Mouse (Mus musculus): ENCODE data around the gene Nop56. TPM values are rescaled to one million over a fixed set of nuclear protein-coding genes. Genes with fewer than 3 reads are reported as not detected.

Gene Nop56
- polyA plus RNA-seq (2014; fragmentation: Nextera tagmentation; extraction: Ambion mirVana), result 229 and 230 TPM in 2 replicates

GRCm38 (mm10) chr2:130274149-130274861 is at the start of gene Nop56:
Nop56 (plus strand) TSS chr2:130274430.
- 0% methylated on average over 40 of the region's 68 CpGs for WGBS
- Histone ChIP-seq H3K27ac (replicated peaks; ENCODE audit: low read depth, low read length) (peak within 1 kb of the TSS; percentile 92), H3K4me1 (ENCODE audit: control insufficient read depth, insufficient read depth, low read length) (peaks cover 9% of the 10 kb centered on the region; the same call in 1 of the 2 replicates), H3K27me3 (replicated peaks; ENCODE audit: control insufficient read depth, insufficient read depth, low read length) (no peaks in the 10 kb centered on the region), H3K4me2 (ENCODE audit: low read depth, low read length) (peak within 1 kb of the TSS; percentile 85), H3K9me3 (ENCODE audit: control insufficient read depth, low read length) (no peaks in the 10 kb centered on the region), H3K4me3 (ENCODE audit: low read depth, low read length) (peak within 1 kb of the TSS; percentile 88), H3K36me3 (ENCODE audit: control insufficient read depth, insufficient read depth, low read length) (peaks cover 41% of the 10 kb centered on the region), H3K9ac (ENCODE audit: low read depth, low read length) (peak within 1 kb of the TSS; percentile 96)
- DNase-seq (ENCODE audit: low spot score) (peak; percentile 98), ATAC-seq (ENCODE audit: low read depth) (peak; percentile 98)

- no peak overlapping the region for H3K4me2 ChIP-seq (ENCODE audit: low read depth, low read length)
- DNase-seq (ENCODE audit: low spot score) (peak; percentile 36), ATAC-seq (ENCODE audit: low read depth) (no peak)
- WGBS, result 47% methylated on average over 9 of the region's 9 CpGs
- H3K9me3 ChIP-seq (ENCODE audit: control insufficient read depth, low read length), result no peaks in the 10 kb centered on the region
- H3K27me3 ChIP-seq (replicated peaks; ENCODE audit: control insufficient read depth, insufficient read depth, low read length), result no peaks in the 10 kb centered on the region
- H3K4me1 ChIP-seq (ENCODE audit: control insufficient read depth, insufficient read depth, low read length), result no peaks in the 10 kb centered on the region
- H3K9ac ChIP-seq (ENCODE audit: low read depth, low read length), result no peak overlapping the region
- H3K27ac ChIP-seq (replicated peaks; ENCODE audit: low read depth, low read length), result no peak overlapping the region
- H3K4me3 ChIP-seq (ENCODE audit: low read depth, low read length), result no peak overlapping the region
- H3K36me3 ChIP-seq (ENCODE audit: control insufficient read depth, insufficient read depth, low read length), result no peaks in the 10 kb centered on the region
Measured at GRCm38 (mm10) chr2:130246912-130247311, 27.3 kb upstream of the Nop56 start.

GRCm38 (mm10) chr2:130248226-130248625 is 26.0 kb upstream of the Nop56 start:
- Histone ChIP-seq H3K27me3 (replicated peaks; ENCODE audit: control insufficient read depth, insufficient read depth, low read length) (no peaks in the 10 kb centered on the region), H3K4me3 (ENCODE audit: low read depth, low read length) (no peak overlapping the region), H3K9me3 (ENCODE audit: control insufficient read depth, low read length) (no peaks in the 10 kb centered on the region), H3K4me2 (ENCODE audit: low read depth, low read length) (no peak overlapping the region), H3K4me1 (ENCODE audit: control insufficient read depth, insufficient read depth, low read length) (no peaks in the 10 kb centered on the region), H3K36me3 (ENCODE audit: control insufficient read depth, insufficient read depth, low read length) (no peaks in the 10 kb centered on the region), H3K9ac (ENCODE audit: low read depth, low read length) (no peak overlapping the region), H3K27ac (replicated peaks; ENCODE audit: low read depth, low read length) (no peak overlapping the region)
- WGBS, result 78% methylated on average over 7 of the region's 7 CpGs
- ATAC-seq (ENCODE audit: low read depth) (no peak), DNase-seq (ENCODE audit: low spot score) (no peak)

- Histone ChIP-seq H3K9me3 (ENCODE audit: control insufficient read depth, low read length) (no peaks in the 10 kb centered on the region), H3K4me3 (ENCODE audit: low read depth, low read length) (no peak overlapping the region), H3K27me3 (replicated peaks; ENCODE audit: control insufficient read depth, insufficient read depth, low read length) (no peaks in the 10 kb centered on the region), H3K27ac (replicated peaks; ENCODE audit: low read depth, low read length) (no peak overlapping the region), H3K9ac (ENCODE audit: low read depth, low read length) (no peak overlapping the region), H3K4me2 (ENCODE audit: low read depth, low read length) (no peak overlapping the region), H3K36me3 (ENCODE audit: control insufficient read depth, insufficient read depth, low read length) (no peaks in the 10 kb centered on the region), H3K4me1 (ENCODE audit: control insufficient read depth, insufficient read depth, low read length) (no peaks in the 10 kb centered on the region)
- WGBS, result 70% methylated on average over 4 of the region's 4 CpGs
- DNase-seq (ENCODE audit: low spot score) (no peak), ATAC-seq (ENCODE audit: low read depth) (no peak)
Measured at GRCm38 (mm10) chr2:130256762-130257161, 17.5 kb upstream of the Nop56 start.

GRCm38 (mm10) chr2:130260822-130261221 is 13.4 kb upstream of the Nop56 start:
- H3K27ac ChIP-seq (replicated peaks; ENCODE audit: low read depth, low read length), result no peak overlapping the region
- DNase-seq (ENCODE audit: low spot score) (no peak), ATAC-seq (ENCODE audit: low read depth) (no peak)
- 86% methylated on average over 4 of the region's 4 CpGs for WGBS
- H3K36me3 ChIP-seq (ENCODE audit: control insufficient read depth, insufficient read depth, low read length), result no peaks in the 10 kb centered on the region
- H3K4me3 ChIP-seq (ENCODE audit: low read depth, low read length), result no peak overlapping the region
- no peaks in the 10 kb centered on the region for H3K4me1 ChIP-seq (ENCODE audit: control insufficient read depth, insufficient read depth, low read length)
- H3K4me2 ChIP-seq (ENCODE audit: low read depth, low read length), result no peak overlapping the region
- no peaks in the 10 kb centered on the region for H3K9me3 ChIP-seq (ENCODE audit: control insufficient read depth, low read length)
- no peak overlapping the region for H3K9ac ChIP-seq (ENCODE audit: low read depth, low read length)
- no peaks in the 10 kb centered on the region for H3K27me3 ChIP-seq (replicated peaks; ENCODE audit: control insufficient read depth, insufficient read depth, low read length)

GRCm38 (mm10) chr2:130261914-130262313 is 12.3 kb upstream of the Nop56 start:
- ATAC-seq (ENCODE audit: low read depth) (no peak), DNase-seq (ENCODE audit: low spot score) (no peak)
- whole genome bisulfite sequencing, result 67% methylated on average over 2 of the region's 2 CpGs
- Histone ChIP-seq H3K9me3 (ENCODE audit: control insufficient read depth, low read length) (no peaks in the 10 kb centered on the region), H3K4me2 (ENCODE audit: low read depth, low read length) (no peak overlapping the region), H3K4me3 (ENCODE audit: low read depth, low read length) (no peak overlapping the region), H3K27ac (replicated peaks; ENCODE audit: low read depth, low read length) (no peak overlapping the region), H3K9ac (ENCODE audit: low read depth, low read length) (no peak overlapping the region), H3K4me1 (ENCODE audit: control insufficient read depth, insufficient read depth, low read length) (no peaks in the 10 kb centered on the region), H3K27me3 (replicated peaks; ENCODE audit: control insufficient read depth, insufficient read depth, low read length) (no peaks in the 10 kb centered on the region), H3K36me3 (ENCODE audit: control insufficient read depth, insufficient read depth, low read length) (no peaks in the 10 kb centered on the region)

- no peaks in the 10 kb centered on the region for H3K27me3 ChIP-seq (replicated peaks; ENCODE audit: control insufficient read depth, insufficient read depth, low read length)
- no peak overlapping the region for H3K27ac ChIP-seq (replicated peaks; ENCODE audit: low read depth, low read length)
- H3K4me1 ChIP-seq (ENCODE audit: control insufficient read depth, insufficient read depth, low read length), result no peaks in the 10 kb centered on the region
- ATAC-seq (ENCODE audit: low read depth), result no peak
- no peak overlapping the region for H3K4me3 ChIP-seq (ENCODE audit: low read depth, low read length)
- H3K9me3 ChIP-seq (ENCODE audit: control insufficient read depth, low read length), result no peaks in the 10 kb centered on the region
- H3K9ac ChIP-seq (ENCODE audit: low read depth, low read length), result no peak overlapping the region
- WGBS, result 76% methylated on average over 2 of the region's 2 CpGs
- DNase-seq (ENCODE audit: low spot score), result no peak
- H3K36me3 ChIP-seq (ENCODE audit: control insufficient read depth, insufficient read depth, low read length), result no peaks in the 10 kb centered on the region
- no peak overlapping the region for H3K4me2 ChIP-seq (ENCODE audit: low read depth, low read length)
Measured at GRCm38 (mm10) chr2:130262398-130262797, 11.8 kb upstream of the Nop56 start.

GRCm38 (mm10) chr2:130265520-130265919 is 8.7 kb upstream of the Nop56 start:
- H3K9me3 ChIP-seq (ENCODE audit: control insufficient read depth, low read length), result no peaks in the 10 kb centered on the region
- no peaks in the 10 kb centered on the region for H3K27me3 ChIP-seq (replicated peaks; ENCODE audit: control insufficient read depth, insufficient read depth, low read length)
- H3K4me3 ChIP-seq (ENCODE audit: low read depth, low read length), result no peak overlapping the region
- 88% methylated on average over 1 of the region's 1 CpGs for WGBS
- H3K27ac ChIP-seq (replicated peaks; ENCODE audit: low read depth, low read length), result no peak overlapping the region
- H3K36me3 ChIP-seq (ENCODE audit: control insufficient read depth, insufficient read depth, low read length), result no peaks in the 10 kb centered on the region
- H3K9ac ChIP-seq (ENCODE audit: low read depth, low read length), result no peak overlapping the region
- no peak for DNase-seq (ENCODE audit: low spot score)
- ATAC-seq (ENCODE audit: low read depth), result no peak
- no peak overlapping the region for H3K4me2 ChIP-seq (ENCODE audit: low read depth, low read length)
- no peaks in the 10 kb centered on the region for H3K4me1 ChIP-seq (ENCODE audit: control insufficient read depth, insufficient read depth, low read length)

- H3K27me3 ChIP-seq (replicated peaks; ENCODE audit: control insufficient read depth, insufficient read depth, low read length), result no peaks in the 10 kb centered on the region
- 69% methylated on average over 7 of the region's 7 CpGs for WGBS
- no peaks in the 10 kb centered on the region for H3K4me1 ChIP-seq (ENCODE audit: control insufficient read depth, insufficient read depth, low read length)
- H3K4me2 ChIP-seq (ENCODE audit: low read depth, low read length), result no peak overlapping the region
- H3K27ac ChIP-seq (replicated peaks; ENCODE audit: low read depth, low read length), result no peak overlapping the region
- no peak overlapping the region for H3K9ac ChIP-seq (ENCODE audit: low read depth, low read length)
- no peaks in the 10 kb centered on the region for H3K9me3 ChIP-seq (ENCODE audit: control insufficient read depth, low read length)
- H3K4me3 ChIP-seq (ENCODE audit: low read depth, low read length), result no peak overlapping the region
- no peak for DNase-seq (ENCODE audit: low spot score)
- H3K36me3 ChIP-seq (ENCODE audit: control insufficient read depth, insufficient read depth, low read length), result no peaks in the 10 kb centered on the region
- ATAC-seq (ENCODE audit: low read depth), result no peak
Measured at GRCm38 (mm10) chr2:130268074-130268473, 6.2 kb upstream of the Nop56 start.
